Mouse (Mus musculus) limb, embryonic 11.5 days (tissue): Measurements from ENCODE around the gene Crat. TPM values are rescaled to one million over a fixed set of nuclear protein-coding genes. Genes with fewer than 3 reads are reported as not detected.
"Not testable (repeated sequence)": the region's sequence is repeated elsewhere in the genome, so short reads cannot be mapped to it uniquely, and the experiment has no call there.

Experiments
- ATAC-seq: fragments of 200-750 bp; cut with Nextera tagmentation; 2 replicates; pipeline ENCODE4 v1.8.0; 2017; ENCODE audit warnings: low read depth; ENCODE audit not compliant: insufficient number of reproducible peaks, low FRiP score, low TSS enrichment
- DNase-seq: peaks from one replicate; pipeline ENCODE4 v3.0.0-alpha.2; 2015; ENCODE audit warnings: low spot score
- H3K27ac ChIP-seq: fragments of 300-500 bp; sonication (generic); replicated peaks from 2 replicates; pipeline ENCODE4 v1.5.1; 2014; ENCODE audit warnings: low read depth, mild to moderate bottlenecking, low read length
- H3K27me3 ChIP-seq: fragments of 300-500 bp; sonication (generic); 2 replicates; pipeline ENCODE4 v1.6.1; 2014; ENCODE audit warnings: mild to moderate bottlenecking, low read length, mixed read lengths; ENCODE audit not compliant: control insufficient read depth, insufficient read depth
- H3K36me3 ChIP-seq: fragments of 300-500 bp; sonication (generic); 2 replicates; pipeline ENCODE4 v1.6.1; 2014; ENCODE audit warnings: mild to moderate bottlenecking, low read length, moderate library complexity, mixed read lengths; ENCODE audit not compliant: control insufficient read depth, insufficient read depth
- H3K4me1 ChIP-seq: fragments of 300-500 bp; sonication (generic); 2 replicates; pipeline ENCODE4 v1.6.1; 2014; ENCODE audit warnings: low read length, mixed read lengths; ENCODE audit not compliant: control insufficient read depth, insufficient read depth
- H3K4me2 ChIP-seq: fragments of 300-500 bp; sonication (generic); 2 replicates; pipeline ENCODE4 v1.6.1; 2014; ENCODE audit warnings: low read depth, mild to moderate bottlenecking, moderate library complexity; ENCODE audit not compliant: severe bottlenecking
- H3K4me3 ChIP-seq: fragments of 300-500 bp; sonication (generic); 2 replicates; pipeline ENCODE4 v1.5.1; 2014; ENCODE audit warnings: low read depth, low read length
- H3K9ac ChIP-seq: fragments of 300-500 bp; sonication (generic); 2 replicates; pipeline ENCODE4 v1.6.1; 2014; ENCODE audit warnings: mild to moderate bottlenecking, low read length
- H3K9me3 ChIP-seq: fragments of 300-500 bp; sonication (generic); 2 replicates; pipeline ENCODE4 v1.6.1; 2016; ENCODE audit warnings: low read length; ENCODE audit not compliant: control insufficient read depth
- WGBS: fragments of 180-500 bp; shearing (Covaris S2); extraction: QIAGEN DNeasy Blood & Tissue Kit; methylation state at CpG from one replicate; pipeline ENCODE4 v1.1.7; 2014; 5-methylcytosine and 5-hydroxymethylcytosine counted together
- polyA plus RNA-seq: library from polyadenylated mRNA; unstranded; fragments of >200 nt; fragmentation: Nextera tagmentation; extraction: Ambion mirVana; gene quantifications from 2 replicates; pipeline ENCODE4 v1.2.1, GENCODE M21; 2014

Gene Crat
- polyA plus RNA-seq, 1 experiment from 2014 or later, result 27.9 TPM

- Histone ChIP-seq H3K9me3 (no peaks in the 10 kb centered on the region), H3K36me3 (peaks cover 31% of the 10 kb centered on the region), H3K27me3 (no peaks in the 10 kb centered on the region), H3K27ac (no peak overlapping the region), H3K4me2 (no peak overlapping the region), H3K4me3 (no peak overlapping the region), H3K9ac (no peak overlapping the region), H3K4me1 (peaks cover 6% of the 10 kb centered on the region)
- DNase-seq (no peak), ATAC-seq (no peak)
- WGBS, result 80% methylated on average over 5 of the region's 5 CpGs
Measured at GRCm38 (mm10) chr2:30436156-30436545, 20.5 kb upstream of the Crat start.

- H3K27me3 ChIP-seq, result no peaks in the 10 kb centered on the region
- peak; percentile 78 for DNase-seq
- no peaks in the 10 kb centered on the region for H3K9me3 ChIP-seq
- WGBS, result 65% methylated on average over 5 of the region's 5 CpGs
- no peak overlapping the region for H3K27ac ChIP-seq
- peaks cover 36% of the 10 kb centered on the region for H3K36me3 ChIP-seq
- no peak for ATAC-seq
- no peak overlapping the region for H3K9ac ChIP-seq
- H3K4me3 ChIP-seq, result no peak overlapping the region
- no peaks in the 10 kb centered on the region; the same call in 1 of the 2 replicates for H3K4me1 ChIP-seq
- no peak overlapping the region for H3K4me2 ChIP-seq
Measured at GRCm38 (mm10) chr2:30435326-30436155, 19.9 kb upstream of the Crat start.

GRCm38 (mm10) chr2:30429156-30429555 lies 13.5 kb upstream of the Crat start:
- H3K36me3 ChIP-seq, result peaks cover 37% of the 10 kb centered on the region
- no peaks in the 10 kb centered on the region for H3K4me1 ChIP-seq
- no peak for ATAC-seq

GRCm38 (mm10) chr2:30421432-30421831 lies 5.8 kb upstream of the Crat start:
- no peak for DNase-seq
- H3K4me2 ChIP-seq, result no peak overlapping the region
- H3K27me3 ChIP-seq, result no peaks in the 10 kb centered on the region
- H3K27ac ChIP-seq, result no peak overlapping the region
- H3K36me3 ChIP-seq, result no peaks in the 10 kb centered on the region; the same call in 1 of the 2 replicates
- no peaks in the 10 kb centered on the region for H3K9me3 ChIP-seq
- H3K4me1 ChIP-seq, result peaks cover 22% of the 10 kb centered on the region
- no peak overlapping the region for H3K9ac ChIP-seq
- no peak for ATAC-seq
- WGBS, result 84% methylated on average over 4 of the region's 4 CpGs
- no peak overlapping the region for H3K4me3 ChIP-seq

More at GRCm38 (mm10) chr2:30429156-30429555, 13.5 kb upstream of the Crat start:
- Histone ChIP-seq H3K9ac (no peak overlapping the region), H3K4me3 (no peak overlapping the region), H3K27ac (no peak overlapping the region), H3K9me3 (no peaks in the 10 kb centered on the region), H3K27me3 (no peaks in the 10 kb centered on the region), H3K4me2 (no peak overlapping the region)
- no peak for DNase-seq

- Histone ChIP-seq H3K9me3 (no peaks in the 10 kb centered on the region), H3K4me1 (peaks cover 28% of the 10 kb centered on the region), H3K36me3 (no peaks in the 10 kb centered on the region; the same call in 1 of the 2 replicates), H3K27ac (peak overlapping the region; percentile 36; the same call in 1 of the 2 replicates), H3K4me3 (no peak overlapping the region), H3K27me3 (no peaks in the 10 kb centered on the region), H3K4me2 (peak overlapping the region; percentile 37), H3K9ac (peak overlapping the region; percentile 57)
- ATAC-seq (no peak), DNase-seq (peak; percentile 60)
- WGBS, result 16% methylated on average over 10 of the region's 10 CpGs
Measured at GRCm38 (mm10) chr2:30419112-30419511, 3.5 kb upstream of the Crat start.

GRCm38 (mm10) chr2:30418259-30418658 lies 2.6 kb upstream of the Crat start:
- no peaks in the 10 kb centered on the region for H3K27me3 ChIP-seq
- H3K36me3 ChIP-seq, result no peaks in the 10 kb centered on the region; the same call in 1 of the 2 replicates
- H3K4me2 ChIP-seq, result peak overlapping the region; percentile 37; the same call in 1 of the 2 replicates
- 0 out of 2 replicates have a peak overlapping the region, but pooled peaks have one; percentile 6 for H3K4me3 ChIP-seq
- H3K9ac ChIP-seq, result peak overlapping the region; percentile 43; the same call in 1 of the 2 replicates
- DNase-seq (no peak), ATAC-seq (no peak)
- H3K27ac ChIP-seq, result no peak overlapping the region; the same call in 1 of the 2 replicates
- no peaks in the 10 kb centered on the region for H3K9me3 ChIP-seq
- WGBS, result 66% methylated on average over 6 of the region's 6 CpGs
- H3K4me1 ChIP-seq, result peaks cover 28% of the 10 kb centered on the region

GRCm38 (mm10) chr2:30417595-30418165 lies 2.1 kb upstream of the Crat start:
- ATAC-seq (no peak), DNase-seq (no peak)
- H3K4me3 ChIP-seq, result no peak overlapping the region
- H3K9ac ChIP-seq, result no peak overlapping the region
- no peaks in the 10 kb centered on the region for H3K9me3 ChIP-seq
- no peaks in the 10 kb centered on the region; the same call in 1 of the 2 replicates for H3K36me3 ChIP-seq
- H3K27ac ChIP-seq, result no peak overlapping the region
- H3K4me1 ChIP-seq, result peaks cover 28% of the 10 kb centered on the region
- WGBS, result 83% methylated on average over 5 of the region's 5 CpGs
- H3K27me3 ChIP-seq, result no peaks in the 10 kb centered on the region
- no peak overlapping the region; the same call in 1 of the 2 replicates for H3K4me2 ChIP-seq

- not testable (repeated sequence) for H3K4me3 ChIP-seq, H3K36me3 ChIP-seq, H3K27me3 ChIP-seq, DNase-seq, H3K9ac ChIP-seq, H3K9me3 ChIP-seq, H3K4me2 ChIP-seq, ATAC-seq, H3K27ac ChIP-seq
- H3K4me1 ChIP-seq, result peaks cover 28% of the 10 kb centered on the region
- 77% methylated on average over 6 of the region's 6 CpGs for WGBS
Measured at GRCm38 (mm10) chr2:30417154-30417553, 1.5 kb upstream of the Crat start.
